Mouse (Mus musculus): Measurements from ENCODE around the gene Tgm3.

The Tgm3 gene

DNA sequence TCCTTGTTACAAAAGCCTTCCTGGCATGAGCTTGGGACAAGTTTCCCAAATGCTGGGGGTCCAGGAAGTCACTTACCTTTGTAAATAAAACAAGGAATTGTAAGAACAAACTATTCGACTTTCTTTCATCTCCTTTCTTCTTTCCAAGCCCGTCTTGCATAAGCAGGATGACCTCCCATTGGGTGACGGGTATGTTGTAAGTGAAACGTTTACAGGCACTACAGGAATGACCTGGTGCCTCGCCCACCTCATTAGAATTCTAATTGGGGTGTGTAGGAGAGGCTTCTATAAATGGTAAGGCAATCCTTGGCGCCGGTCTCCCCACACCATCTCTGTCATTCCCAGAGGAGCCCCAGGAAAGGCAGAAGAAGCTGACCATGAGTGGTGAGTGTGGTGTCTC lies at the start of gene Tgm3:
Gene Tgm3 (plus strand): TSS at position 324 of the 400 bp plus-strand sequence.
- DNase-seq (ENCODE audit: low spot score in 2 of 2): no peak

DNA sequence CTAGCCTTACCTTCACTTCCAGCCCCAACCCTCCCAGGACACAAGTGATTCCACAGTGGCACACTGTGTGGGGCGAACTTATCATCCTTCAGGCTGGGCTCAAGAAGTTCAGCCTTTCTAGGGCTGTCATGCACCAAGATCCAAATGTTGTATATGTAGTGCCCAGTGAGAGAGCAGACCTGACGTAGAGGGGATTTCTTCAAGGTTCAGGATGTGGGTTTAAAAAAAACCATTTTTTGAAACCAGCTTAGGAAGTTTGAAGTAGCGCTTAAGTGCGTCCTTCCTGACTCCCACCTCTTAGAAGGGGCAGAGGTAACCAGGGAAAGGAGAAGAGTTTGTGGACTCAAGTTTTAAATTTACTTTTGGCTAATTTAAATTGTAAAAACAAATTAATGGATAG lies 31.5 kb upstream of the Tgm3 start:
- no peak for DNase-seq (ENCODE audit: low spot score in 2 of 2)

DNA sequence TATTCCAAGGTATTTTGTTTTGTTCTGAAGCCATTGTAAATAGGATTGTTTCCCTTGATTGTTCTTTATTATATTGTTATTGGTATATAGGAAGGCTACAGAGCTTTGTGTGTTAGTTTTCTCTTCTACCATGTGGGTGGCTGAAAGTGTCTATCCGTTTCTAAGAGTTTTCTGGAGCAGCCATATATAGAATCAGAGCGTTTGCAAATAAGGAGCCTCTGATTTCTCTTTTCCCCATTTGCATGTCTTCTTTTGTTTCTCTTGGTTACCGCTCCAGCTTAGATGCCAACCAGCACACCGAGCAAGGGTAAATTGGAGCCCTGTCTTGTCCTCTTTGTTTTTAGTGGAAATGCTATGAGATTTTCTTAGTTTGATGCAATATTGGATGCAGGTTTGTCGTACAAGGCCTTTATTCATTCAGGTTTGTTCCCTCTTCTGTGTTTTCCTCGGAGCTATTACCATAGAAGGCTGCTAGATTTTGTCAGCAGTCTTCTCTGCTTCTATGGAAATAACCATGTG lies 24.6 kb upstream of the Tgm3 start:
- DNase-seq (ENCODE audit: low spot score in 2 of 2): no peak

DNA sequence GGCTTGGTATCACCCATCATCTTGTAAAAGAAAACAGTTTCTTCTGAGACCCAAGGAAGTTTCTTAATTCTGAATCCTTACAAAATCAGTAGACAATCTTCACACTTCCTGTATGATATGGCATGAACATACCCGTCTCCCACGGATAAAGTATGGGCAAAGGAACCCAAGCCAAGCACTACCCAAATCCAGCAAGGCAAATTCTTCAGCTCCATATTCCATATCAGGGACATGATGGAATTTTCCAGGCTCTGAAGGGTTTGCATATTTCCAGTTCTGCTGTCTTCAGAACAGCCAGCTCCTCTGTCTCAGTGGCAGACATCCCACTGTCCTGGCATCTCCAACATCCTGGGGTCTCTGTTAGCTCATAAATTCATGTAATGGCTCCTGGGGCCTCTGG lies 22.5 kb upstream of the Tgm3 start:
- DNase-seq (ENCODE audit: low spot score in 2 of 2): no peak

DNA sequence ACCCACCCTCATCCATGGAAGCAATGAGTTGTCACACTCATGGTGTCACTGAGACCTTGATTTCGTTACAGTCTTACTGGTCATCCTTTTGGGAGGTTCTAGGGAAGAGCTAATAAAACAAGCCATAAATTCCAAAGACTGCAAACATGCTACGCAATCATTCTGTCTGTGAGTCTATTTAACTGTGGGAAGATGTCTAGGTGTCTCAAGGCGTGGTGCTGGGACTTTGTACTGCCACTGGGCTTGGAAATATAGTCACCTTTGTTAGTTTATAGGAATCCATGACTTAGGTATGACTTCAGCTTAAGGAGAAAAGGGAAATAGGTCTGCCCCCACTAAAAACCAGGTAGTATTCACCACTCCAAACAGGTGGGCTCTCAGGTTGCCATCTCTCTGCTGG lies 17.7 kb upstream of the Tgm3 start:
- DNase-seq (ENCODE audit: low spot score in 2 of 2): no peak

DNA sequence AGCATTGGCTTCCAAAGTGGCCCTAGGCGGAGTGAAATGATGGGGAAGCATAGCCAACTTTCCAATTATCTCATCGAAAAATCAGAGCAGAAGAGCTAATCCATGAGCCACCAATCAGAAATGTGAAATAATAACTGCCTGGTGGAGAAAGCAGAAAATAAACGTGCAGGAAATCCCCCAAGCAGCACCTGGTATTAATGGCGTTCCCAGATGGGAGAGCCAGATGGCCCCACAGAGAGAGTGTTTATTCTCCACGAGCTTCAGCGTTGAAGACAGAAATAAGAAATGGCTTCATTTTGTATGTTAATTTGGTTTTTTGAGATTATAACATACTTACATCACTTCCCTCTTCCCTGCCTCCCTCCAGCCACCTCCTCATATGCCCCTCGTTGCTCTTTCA lies 13.7 kb upstream of the Tgm3 start:
- DNase-seq (ENCODE audit: low spot score in 2 of 2): no peak

DNA sequence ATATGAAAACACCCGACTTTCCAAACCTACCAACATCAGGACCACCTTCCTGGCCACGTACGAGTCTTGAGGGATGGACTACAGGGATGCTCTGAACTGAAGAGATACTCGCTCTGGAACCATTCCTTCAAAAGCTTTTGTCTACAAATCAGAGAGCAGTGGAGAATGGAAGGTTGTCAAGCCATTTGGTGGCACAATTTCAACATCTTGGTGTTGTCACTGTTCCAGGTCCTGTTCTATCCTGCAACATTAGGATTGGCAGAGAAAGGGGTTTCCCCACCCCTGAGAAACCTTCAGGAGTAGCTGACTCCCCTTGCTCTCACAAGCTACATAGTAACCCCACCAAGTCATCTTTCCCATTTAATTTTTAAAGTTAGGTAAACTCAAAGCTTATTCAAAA lies 12.9 kb upstream of the Tgm3 start:
- DNase-seq (ENCODE audit: low spot score in 2 of 2): no peak

DNA sequence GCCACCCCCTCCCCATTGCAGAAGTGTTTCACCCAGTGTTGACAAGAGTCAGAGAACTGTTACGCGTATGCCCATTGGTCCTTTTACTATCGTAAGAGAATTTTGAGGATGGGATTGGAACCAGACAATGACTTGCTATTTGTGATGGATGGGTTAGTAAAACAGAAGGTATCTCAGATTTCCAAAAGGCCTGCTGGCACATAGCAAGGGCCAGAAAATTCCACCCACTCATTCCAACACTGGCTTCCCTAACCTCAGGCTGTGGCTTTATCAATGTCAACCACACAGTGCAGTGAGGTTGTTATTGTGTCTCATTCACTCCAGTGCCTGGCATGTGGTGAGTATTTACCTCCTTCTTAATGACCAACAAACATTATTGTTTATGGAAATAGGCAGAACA lies 11.5 kb upstream of the Tgm3 start:
- DNase-seq (ENCODE audit: low spot score in 2 of 2): no peak

DNA sequence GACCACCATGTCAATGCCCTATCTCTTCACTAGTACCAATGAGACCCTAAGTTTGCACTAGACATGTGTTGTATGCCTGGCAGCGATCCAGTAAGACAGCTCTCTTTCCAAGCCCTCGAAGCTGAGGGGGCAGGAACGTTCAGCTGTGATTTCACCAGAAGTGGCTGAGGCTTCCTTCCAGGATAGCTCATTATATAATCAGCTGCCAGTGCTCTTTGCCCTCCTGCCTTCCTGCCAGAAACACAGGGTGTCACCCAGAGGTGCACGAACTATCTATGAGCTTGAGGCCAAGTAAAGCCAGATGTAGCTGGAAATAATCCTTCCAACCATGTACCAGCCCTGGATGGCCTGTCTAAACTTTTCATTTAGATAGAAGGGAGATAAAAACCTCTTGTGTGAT lies 8.1 kb upstream of the Tgm3 start:
- DNase-seq (ENCODE audit: low spot score in 2 of 2): no peak

DNA sequence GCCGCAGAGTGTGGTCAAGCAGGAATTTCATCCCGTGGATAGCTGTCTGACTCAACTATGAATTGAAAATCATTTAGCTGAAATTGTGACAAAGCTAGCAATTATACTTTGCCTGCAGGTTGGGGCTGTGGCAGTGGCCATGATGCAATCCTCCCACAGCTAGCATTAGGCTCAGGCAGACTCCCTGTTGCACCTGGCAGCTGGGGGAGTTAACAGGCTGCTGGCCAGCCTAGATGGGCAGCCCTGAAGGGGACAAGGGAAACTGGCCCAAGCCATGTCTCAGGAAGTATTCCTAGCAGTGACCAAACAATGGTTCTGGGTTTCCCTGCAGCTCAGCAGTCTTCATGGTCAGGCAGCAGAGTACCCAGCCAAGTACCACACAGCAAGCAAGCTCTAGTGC lies 2.8 kb upstream of the Tgm3 start:
- no peak for DNase-seq (ENCODE audit: low spot score in 2 of 2)

DNA sequence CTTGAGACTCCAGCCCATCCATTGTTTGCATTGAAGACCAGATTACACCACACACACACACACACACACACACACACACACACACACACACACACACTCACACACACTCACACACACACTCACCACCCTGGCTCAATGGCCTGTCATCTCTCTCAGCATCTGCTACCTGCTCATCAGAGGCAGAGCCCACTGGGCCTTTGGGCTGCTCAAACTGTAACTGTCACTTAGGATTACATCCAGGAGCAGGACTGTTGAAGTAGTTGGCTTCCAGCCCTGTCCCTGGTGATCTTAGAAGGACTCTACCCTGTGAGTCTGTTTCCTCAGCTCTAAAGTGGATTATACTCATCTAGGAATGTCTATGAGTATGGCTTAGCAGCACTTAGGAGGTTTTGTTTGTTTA lies 1.5 kb downstream of the Tgm3 start:
- peak in 1 of 2 experiments; percentile 34 for DNase-seq (ENCODE audit: low spot score in 2 of 2)

DNA sequence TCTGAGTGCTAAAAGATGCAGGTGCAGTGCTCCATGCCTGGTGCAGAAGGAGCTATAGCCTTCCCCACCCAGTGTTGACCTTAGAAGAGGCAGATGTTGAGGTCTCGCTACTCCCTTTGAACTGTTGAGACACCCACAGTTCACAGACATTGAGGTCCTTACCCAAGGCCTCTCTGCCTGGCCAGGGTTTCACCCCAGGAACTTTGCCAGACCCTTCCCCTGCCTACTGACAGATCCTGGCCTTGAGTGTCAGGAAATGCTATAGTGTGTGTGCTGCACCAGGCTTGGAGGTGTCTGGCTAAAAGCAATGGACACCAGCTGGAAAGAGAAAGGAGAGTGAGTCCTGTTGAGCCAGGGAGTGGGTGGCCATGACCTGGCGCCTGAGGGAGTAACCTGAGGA lies 3.0 kb downstream of the Tgm3 start:
- no peak for DNase-seq (ENCODE audit: low spot score in 2 of 2)

DNA sequence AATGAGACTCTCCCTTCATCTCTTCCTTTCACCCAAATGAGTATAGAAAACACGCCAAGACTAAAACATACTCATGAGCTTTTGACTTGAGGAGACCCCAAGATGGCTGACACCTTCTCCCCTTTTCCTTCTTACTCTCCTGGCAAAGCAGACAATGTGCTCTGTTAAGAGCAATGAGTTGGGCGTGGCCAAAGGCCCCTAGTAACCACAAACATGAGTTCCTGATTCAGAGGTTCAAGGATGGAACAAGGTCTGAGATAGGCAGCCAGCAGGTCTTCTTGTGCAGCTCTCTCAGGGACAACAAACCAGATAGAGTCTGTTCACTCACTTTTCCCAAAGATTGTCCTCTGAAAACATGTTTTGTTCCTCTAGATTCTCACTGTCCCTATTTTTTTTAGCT lies 5.9 kb downstream of the Tgm3 start:
- DNase-seq (ENCODE audit: low spot score in 2 of 2): no peak

DNA sequence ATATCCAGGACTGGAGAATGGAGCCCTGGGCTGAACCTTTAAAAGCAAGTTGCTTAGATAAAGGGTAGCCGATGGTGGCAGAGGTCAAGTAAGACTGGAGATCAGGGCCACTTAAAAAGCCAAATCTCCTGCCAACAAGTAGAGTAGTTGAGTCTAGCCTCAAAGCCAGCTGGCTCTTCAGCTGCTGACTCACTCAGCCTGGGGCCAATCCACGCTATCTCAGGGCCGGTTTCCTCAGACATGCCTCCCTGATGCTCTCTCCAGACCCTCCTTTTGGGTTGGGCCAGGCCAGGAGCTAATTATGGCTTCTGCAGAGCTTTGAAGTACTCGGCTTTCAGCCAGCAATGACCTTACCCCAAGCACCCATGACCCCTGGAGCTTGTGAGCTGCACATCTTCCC lies 15.7 kb downstream of the Tgm3 start:
- DNase-seq (ENCODE audit: low spot score in 2 of 2): no peak

DNA sequence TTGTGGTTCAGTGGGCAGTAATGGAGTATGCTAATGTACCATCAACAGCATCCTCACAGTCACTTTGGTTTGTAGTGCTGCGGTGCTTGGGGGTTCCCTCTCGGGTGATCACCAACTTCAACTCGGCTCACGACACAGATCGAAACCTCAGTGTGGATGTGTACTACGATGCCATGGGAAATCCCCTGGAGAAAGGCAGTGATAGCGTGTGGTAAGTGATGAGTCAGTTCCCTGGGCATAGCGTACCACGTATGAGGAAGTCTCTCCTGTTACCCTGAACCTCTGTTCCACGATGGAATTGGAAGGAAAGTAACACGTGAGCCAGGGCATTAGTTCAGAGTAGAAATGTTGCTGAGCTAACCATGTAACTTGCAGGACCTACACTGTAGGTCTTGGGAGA lies 17.7 kb downstream of the Tgm3 start:
- DNase-seq (ENCODE audit: low spot score in 2 of 2): no peak

DNA sequence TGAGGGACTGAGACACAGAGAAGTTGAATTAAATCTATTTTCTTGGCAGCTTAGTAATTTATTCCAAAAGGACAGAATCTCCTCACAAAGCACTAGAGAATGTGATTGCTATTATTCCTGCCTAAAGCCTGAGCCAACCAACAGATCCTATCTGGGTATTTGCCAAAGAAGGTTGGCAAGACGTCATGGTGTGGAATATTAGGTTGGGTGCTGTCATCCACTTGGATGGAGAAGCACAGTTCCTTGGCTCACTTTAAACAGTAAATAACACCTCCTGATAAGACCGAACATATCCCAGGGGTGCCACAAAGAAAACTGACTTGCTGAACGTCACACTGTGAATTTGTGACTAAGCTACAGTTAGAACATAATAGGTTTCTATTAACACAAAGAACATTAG lies 20.5 kb downstream of the Tgm3 start:
- DNase-seq (ENCODE audit: low spot score in 2 of 2): no peak

DNA sequence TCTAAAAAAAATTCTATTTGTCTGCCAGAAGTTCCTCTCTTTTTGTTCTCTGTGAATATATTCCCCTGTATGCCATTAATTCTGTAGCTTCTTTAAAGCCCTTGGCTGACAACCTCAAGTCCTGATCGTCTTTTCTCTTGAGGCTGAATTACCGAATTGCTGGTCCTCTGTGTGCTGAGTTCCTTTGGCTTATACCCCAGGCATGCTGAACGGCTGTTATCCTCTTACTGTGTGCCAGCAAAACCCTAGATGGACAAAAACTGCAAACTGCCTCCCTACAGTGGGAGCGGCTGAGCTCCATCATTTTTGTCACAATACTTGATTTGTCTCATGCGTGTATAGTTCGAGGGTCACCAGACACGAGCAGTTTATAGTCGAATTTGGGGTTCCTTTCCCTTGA lies 24.7 kb downstream of the Tgm3 start:
- DNase-seq (ENCODE audit: low spot score in 2 of 2): no peak

DNA sequence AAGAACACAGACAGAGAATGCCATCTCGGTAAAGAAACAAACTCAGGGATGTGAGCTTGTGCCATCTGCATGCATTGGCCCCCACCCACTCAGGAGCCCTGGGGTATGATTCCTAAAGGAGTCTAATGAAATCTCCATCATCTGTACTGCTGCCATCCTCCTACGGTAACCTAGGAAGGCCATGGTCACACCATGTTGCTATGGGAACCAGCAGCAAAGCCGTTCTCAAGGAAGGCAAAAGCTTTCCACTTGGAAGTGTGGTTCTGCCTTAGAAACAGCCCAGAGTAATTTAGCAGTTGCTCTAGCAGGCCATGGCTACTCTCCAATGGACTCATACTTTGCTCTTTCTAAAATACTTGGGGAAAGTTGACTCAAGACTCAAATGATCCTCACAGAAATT lies 26.8 kb downstream of the Tgm3 start:
- DNase-seq (ENCODE audit: low spot score in 2 of 2): no peak

DNA sequence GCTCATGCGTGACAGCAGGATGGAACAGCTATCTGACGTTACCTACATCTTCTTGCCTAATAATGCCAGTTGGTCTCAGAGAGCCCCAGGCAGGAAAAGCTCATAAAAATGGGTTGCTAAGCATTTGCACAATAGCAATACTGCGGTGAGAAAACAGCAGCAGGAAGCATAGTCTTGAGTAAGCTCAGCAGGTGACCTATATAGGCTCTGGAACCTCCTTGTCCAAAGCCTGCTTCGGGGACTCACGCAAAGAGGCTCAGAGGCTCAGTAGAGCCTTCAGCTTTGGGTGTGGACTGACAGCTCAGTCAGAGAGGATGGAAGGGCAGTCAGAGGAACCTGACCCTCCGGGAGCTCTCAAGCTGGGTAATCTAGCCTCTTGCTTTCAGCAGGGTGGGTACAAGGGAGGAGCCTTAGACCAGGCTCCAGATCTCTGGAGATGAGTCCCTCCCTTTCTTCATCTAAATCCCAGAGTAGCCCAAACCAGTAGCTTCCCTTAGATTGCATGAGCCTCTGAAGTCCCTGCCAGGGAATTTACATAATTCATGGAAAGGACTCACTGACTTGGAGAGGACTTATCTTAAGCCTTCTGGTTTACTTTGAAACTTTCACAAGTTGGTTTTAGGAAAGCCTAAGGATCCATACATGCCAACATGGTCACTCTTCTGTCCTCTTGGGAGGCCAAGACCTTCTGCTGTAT lies 28.2 kb downstream of the Tgm3 start:
- no peak for DNase-seq (ENCODE audit: low spot score in 2 of 2)

DNA sequence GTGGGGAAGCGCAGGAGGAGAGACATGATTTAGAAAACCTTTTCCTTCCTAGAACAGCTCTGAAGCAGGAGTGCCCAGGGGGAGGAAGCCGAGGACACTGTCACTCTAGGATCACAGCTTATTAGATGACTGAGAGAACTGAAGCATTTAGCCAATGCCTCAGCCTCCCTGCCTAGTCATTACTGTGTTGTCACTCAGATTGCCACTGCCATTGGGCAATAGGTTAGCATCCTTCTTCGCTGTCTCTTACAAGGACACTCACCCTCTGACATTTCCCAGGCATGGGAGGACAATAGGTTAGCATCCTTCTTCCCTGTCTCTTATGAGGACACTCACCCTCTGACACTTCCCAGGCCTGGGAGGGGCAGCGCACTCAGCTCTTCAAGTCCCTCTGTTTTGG lies 31.7 kb downstream of the Tgm3 start:
- no peak for DNase-seq (ENCODE audit: low spot score in 2 of 2)

DNA sequence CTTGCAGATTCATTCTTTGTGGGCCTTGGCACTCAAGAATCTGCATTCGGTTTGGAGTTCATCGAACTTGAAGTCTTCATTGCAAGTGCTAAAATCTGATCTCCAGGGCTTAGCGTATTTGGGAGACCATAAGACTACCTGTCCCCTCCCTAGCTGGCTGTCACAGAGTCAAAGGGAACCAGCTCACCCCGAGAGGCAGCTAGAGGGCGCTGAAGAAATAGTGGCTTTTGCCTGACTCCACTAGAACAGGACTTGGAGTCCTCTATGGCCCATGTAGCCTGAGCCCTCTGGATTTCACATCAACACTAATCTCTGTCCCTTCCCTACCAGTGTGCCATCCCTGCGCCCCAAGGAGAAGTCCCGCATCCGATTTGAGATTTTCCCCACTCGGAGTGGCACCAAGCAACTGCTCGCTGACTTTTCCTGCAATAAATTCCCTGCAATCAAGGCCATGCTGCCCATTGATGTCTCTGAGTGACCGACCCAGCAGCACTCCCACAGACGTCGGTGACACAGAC lies 35.8 kb downstream of the Tgm3 start:
- no peak for DNase-seq (ENCODE audit: low spot score in 2 of 2)

DNA sequence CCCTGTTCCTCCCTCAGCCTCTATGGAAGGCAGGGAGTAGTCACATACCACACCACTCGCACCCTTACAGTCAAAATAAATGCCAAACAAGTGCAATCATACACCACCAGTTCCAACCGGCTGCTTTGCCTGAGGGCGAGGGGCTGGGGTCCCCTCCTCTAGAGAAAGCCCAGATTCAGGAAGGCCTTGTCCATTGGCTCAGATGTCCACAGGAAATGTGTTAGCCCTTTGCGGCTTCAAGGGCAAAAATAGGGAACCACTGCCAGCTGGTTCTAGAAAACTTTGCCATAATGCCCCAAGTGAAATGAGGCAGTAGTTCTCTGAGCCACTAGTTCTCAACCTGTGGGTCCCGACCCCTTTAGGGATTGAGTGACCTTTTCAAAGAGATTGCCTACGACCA lies 36.6 kb downstream of the Tgm3 start:
- DNase-seq (ENCODE audit: low spot score in 2 of 2): no peak

DNA sequence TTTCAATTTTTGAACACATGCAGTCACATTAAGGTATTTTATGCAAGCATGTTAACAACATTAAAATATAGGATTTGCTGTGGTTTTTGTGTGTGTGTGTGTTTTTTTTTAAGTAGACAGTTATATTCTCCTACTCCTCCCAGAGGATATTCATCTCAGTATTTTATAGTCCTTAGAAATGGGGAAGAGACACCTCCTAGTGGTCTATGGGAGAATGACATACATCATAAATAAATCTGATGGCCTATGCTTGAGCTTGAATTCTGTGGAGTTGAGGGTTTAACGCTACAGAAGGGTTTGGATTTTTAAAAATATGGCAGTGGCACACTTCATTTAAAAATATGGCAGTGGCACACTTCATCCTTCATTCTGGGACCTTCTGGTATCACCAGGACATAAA lies 46.0 kb downstream of the Tgm3 start:
- DNase-seq (ENCODE audit: low spot score in 2 of 2): no peak

DNA sequence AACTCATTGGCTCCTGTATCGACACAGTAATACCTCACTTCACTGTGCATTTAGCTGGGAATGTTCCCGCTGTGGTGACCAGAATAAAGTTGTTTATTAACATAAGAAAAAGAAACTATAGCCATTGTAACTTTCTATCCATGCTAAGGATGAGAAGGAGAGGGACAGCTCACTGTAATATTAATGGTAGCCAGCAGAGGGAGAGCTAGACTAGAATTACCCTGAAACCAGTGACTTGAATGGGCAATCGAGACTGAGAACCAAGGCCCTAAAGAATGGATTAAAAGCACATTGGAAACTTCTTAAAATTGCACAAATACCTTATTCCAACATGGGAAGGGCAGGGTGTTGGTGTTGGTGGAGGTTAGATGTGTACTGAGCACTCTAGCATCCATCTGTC lies 56.1 kb downstream of the Tgm3 start:
- DNase-seq (ENCODE audit: low spot score in 2 of 2): peak in 1 of 2 experiments; percentile 32

Measured in cerebellum, postnatal 4 days (tissue).